Mouse (Mus musculus): Measurements from ENCODE around the gene Tmem63a.

GRCm38 (mm10) chr1:180990671-180991070, 48.5 kb downstream of the Tmem63a start:
- TF ChIP-seq POLR2A (IDR thresholded peaks at IDR 0.05; ENCODE audit: control insufficient read depth, low read depth, low read length) = no peak
- TF ChIP-seq CTCF (IDR thresholded peaks at IDR 0.05; ENCODE audit: control insufficient read depth, insufficient read depth, insufficient replicate concordance, low read depth, low read length) = no peak
